Comparison of ENCODE assay signal across 10 mouse cellular contexts in the genomic region with DNA sequence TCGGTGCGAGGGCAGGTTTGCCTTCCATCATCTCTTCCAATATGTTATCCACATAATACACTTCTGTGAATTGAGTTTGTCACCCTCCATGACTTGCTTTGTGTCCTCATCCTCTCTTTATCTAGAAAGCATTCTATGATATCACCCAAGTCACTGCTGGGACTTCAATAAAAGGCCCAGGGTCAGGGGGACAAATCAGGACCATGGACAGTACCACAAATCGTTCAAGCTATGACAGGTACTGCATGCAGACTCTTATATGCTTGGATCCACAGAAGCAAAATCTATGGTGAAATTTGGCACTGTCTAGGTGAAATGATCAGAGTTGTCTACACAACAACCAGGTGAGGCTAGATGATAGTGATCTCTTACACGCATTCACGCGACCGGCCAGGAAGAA.
DNase-seq lines count a peak whose midpoint lies in the region; ATAC-seq lines count a peak whose summit lies in the region.
"Had no signal": no experiment of that assay in that cellular context is flagged by ENCODE, and none has a peak within 500 bp of the region (broad histone marks: within the 10 kb centered on the region; RNA-seq: fewer than 3 reads in every experiment).

No protein-coding gene starts in this region.

- H3K4me3 ChIP-seq in midbrain, embryonic 16.5 days (ENCODE audit: low read depth, low read length): no peak overlapping the region
- H3K4me3 ChIP-seq: erythroblast, embryonic 14.5 days; midbrain, embryonic 10.5 days had no signal

- ATAC-seq in midbrain, embryonic 16.5 days: no peak

- no peaks in the 10 kb centered on the region for H3K27me3 ChIP-seq in midbrain, embryonic 16.5 days (ENCODE audit: control insufficient read depth, insufficient read depth, low read depth, low read length)

- H3K9me3 ChIP-seq in midbrain, embryonic 16.5 days (replicated peaks; ENCODE audit: control insufficient read depth, low read length, poor library complexity, severe bottlenecking): no peaks in the 10 kb centered on the region
- H3K9me3 ChIP-seq: midbrain, embryonic 10.5 days had no signal

- H3K9ac ChIP-seq in midbrain, embryonic 16.5 days (ENCODE audit: low read depth, low read length): no peak overlapping the region

- H3K4me2 ChIP-seq in midbrain, embryonic 16.5 days (ENCODE audit: low read length): no peak overlapping the region

- no peak overlapping the region for H3K27ac ChIP-seq in midbrain, embryonic 16.5 days (ENCODE audit: low read length)
- H3K27ac ChIP-seq: midbrain, embryonic 10.5 days had no signal

- 0 out of 2 replicates have a peak, but pooled peaks cover 2% of the 10 kb centered on the region for H3K4me1 ChIP-seq in midbrain, embryonic 16.5 days (ENCODE audit: control insufficient read depth, insufficient read depth, low read length)
- H3K4me1 ChIP-seq: midbrain, embryonic 10.5 days had no signal

- DNase-seq in adrenal gland, postnatal 14 days: peak; percentile 53
- no peak for DNase-seq in adrenal gland, postnatal 25 days
- DNase-seq in lung, postnatal 10 days: peak; percentile 18
- DNase-seq in lung, adult 18-20 months: no peak
- DNase-seq in embryo, embryonic 11 days: peak; percentile 69
- peak; percentile 66 for DNase-seq in retina, embryonic 14.5 days (ENCODE audit: low spot score)
- no peak for DNase-seq in layer of hippocampus, postnatal 14 days (ENCODE audit: low spot score in 2 of 2)

- no peaks in the 10 kb centered on the region for H3K36me3 ChIP-seq in midbrain, embryonic 16.5 days (ENCODE audit: control insufficient read depth, insufficient read depth, low read length)
- H3K36me3 ChIP-seq: midbrain, embryonic 10.5 days had no signal

- WGBS in midbrain, embryonic 16.5 days: 85% methylated on average over 7 of the region's 7 CpGs

Comparison
In these comparisons a context has a peak if more than half of its experiments do, and no peak if none do; other contexts are left out.
1. DNase-seq: peak in adrenal gland, postnatal 14 days (single experiment), lung, postnatal 10 days (single experiment), embryo, embryonic 11 days (single experiment) and retina, embryonic 14.5 days (single experiment); none in adrenal gland, postnatal 25 days (single experiment), lung, adult 18-20 months (0 of 2) and layer of hippocampus, postnatal 14 days (0 of 2).